Mouse (Mus musculus) cerebellum, adult 2 months (tissue): ENCODE data around the gene Ppil6. TPM values are rescaled to one million over a fixed set of nuclear protein-coding genes. Genes with fewer than 3 reads are reported as not detected.
A peak's percentile ranks its signal among the peaks of the same experiment; 100 is the strongest.
"Not testable (repeated sequence)": the region's sequence is repeated elsewhere in the genome, so short reads cannot be mapped to it uniquely, and the experiment has no call there.

Experiments used
- DNase-seq, 2 experiments: peaks; one replicate each; pipeline ENCODE4 v3.0.0; 2021
- H3K27ac ChIP-seq: fragments of 200-500 bp; 2 replicates; pipeline ENCODE4 v1.5.1; 2012; ENCODE audit warnings: low read length, control low read depth, inconsistent platforms; ENCODE audit not compliant: insufficient read depth
- H3K27me3 ChIP-seq: fragments of 200-500 bp; 2 replicates; pipeline ENCODE4 v1.6.1; 2012; ENCODE audit warnings: inconsistent platforms, mild to moderate bottlenecking, low read length, moderate library complexity; ENCODE audit not compliant: control insufficient read depth, insufficient read depth
- H3K4me1 ChIP-seq: fragments of 200-500 bp; 2 replicates; pipeline ENCODE4 v1.6.1; 2011; ENCODE audit warnings: low read length; ENCODE audit not compliant: control insufficient read depth, insufficient read depth
- H3K4me3 ChIP-seq: fragments of 200-500 bp; replicated peaks from 2 replicates; pipeline ENCODE3; 2011; ENCODE audit warnings: mild to moderate bottlenecking, low read depth, low read length, control low read depth; ENCODE audit not compliant: insufficient read depth
- CTCF ChIP-seq: fragments of 200-500 bp; IDR thresholded peaks from 2 replicates; pipeline ENCODE4 v1.5.1; 2011; ENCODE audit warnings: low read depth, mild to moderate bottlenecking, control low read depth, low read length, moderate library complexity, borderline replicate concordance; ENCODE audit not compliant: insufficient read depth
- POLR2A ChIP-seq: fragments of 200-500 bp; IDR thresholded peaks from 2 replicates; pipeline ENCODE4 v1.6.1; 2011; ENCODE audit warnings: low read length, control low read depth, borderline replicate concordance; ENCODE audit not compliant: insufficient read depth
- WGBS: fragments of 180-500 bp; shearing (Covaris S2); methylation state at CpG from one replicate; pipeline ENCODE4 v1.1.7; 2018; 5-methylcytosine and 5-hydroxymethylcytosine counted together
- polyA plus RNA-seq: library from polyadenylated mRNA; depleted of rRNA; stranded (reverse); fragments of >200 nt; gene quantifications from 2 replicates; pipeline ENCODE4 v1.2.3, GENCODE M21; 2012

Ppil6 gene
- polyA plus RNA-seq, 1 experiment = 3.5 TPM

DNA sequence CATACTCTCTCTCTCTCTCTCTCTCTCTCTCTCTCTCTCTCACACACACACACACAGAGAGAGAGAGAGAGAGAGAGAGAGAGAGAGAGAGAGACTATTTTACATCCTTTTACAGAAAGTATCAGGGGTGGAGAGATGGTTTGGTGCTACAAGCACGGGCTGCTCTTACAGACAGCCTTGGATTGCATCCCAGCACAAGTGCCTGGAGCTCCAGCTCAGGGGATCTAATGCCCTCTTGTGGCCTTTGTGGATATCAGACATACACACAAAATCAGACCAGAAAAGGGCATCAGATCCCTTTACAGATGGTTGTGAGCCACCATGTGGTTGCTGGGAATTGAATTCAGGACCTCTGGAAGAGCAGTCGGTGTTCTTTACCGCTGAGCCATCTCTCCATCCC lies 15.2 kb downstream of the Ppil6 start:
- under 1% methylated on average over 3 of the region's 3 CpGs for WGBS
- TF ChIP-seq CTCF = peak; percentile 87
- H3K27me3 ChIP-seq = not testable (repeated sequence)

DNA sequence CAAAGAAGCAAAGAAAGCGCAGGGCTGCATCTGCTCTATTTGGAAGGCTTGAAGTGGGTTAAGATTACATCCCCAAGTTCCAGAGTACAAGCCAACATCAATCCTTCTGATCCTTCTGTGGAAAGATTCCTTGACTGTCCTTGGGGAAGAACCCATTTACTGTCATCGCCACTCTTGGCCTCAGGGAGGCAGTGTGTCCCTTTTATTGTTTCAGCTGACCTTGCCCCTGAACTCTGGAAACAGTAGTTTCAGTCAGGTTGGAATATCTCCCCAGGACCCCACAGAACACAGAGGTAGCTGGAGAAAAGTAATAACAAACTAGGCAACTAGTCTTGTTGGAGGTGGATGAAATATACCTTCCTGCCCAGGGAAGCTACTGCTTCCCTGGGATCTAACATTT lies 18.9 kb downstream of the Ppil6 start:
- no peak overlapping the region for H3K4me3 ChIP-seq
- TF ChIP-seq CTCF (peak; percentile 59), POLR2A (no peak)
- H3K27ac ChIP-seq = no peak overlapping the region
- H3K4me1 ChIP-seq = no peaks in the 10 kb centered on the region
- WGBS = 45% methylated on average over 2 of the region's 2 CpGs
- DNase-seq = no peak
- H3K27me3 ChIP-seq = no peaks in the 10 kb centered on the region

More for the DNA sequence above, 15.2 kb downstream of the Ppil6 start:
- not testable (repeated sequence) for H3K27ac ChIP-seq, H3K4me3 ChIP-seq, H3K4me1 ChIP-seq
- DNase-seq = peak; percentile 70 to 86

DNA sequence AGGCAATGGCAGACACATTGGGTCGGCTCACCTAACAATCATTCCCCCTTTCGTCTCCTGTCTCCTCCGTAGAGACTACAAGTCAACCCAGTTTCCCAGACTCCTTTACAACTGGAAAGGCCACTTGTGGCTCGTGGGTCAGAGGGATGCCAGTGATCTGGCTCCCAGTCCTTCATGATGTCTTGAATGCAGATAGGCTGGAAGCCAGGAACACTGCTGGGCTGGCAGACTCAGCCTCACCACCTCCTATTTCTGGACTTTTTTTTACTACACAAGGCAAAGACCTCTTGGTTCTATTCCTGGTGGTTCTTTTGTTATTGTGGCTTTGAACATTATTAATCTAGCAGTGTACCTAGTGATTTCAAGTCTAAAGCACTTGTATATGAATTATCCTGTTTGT lies 24.1 kb downstream of the Ppil6 start:
- H3K4me3 ChIP-seq = no peak overlapping the region

DNA sequence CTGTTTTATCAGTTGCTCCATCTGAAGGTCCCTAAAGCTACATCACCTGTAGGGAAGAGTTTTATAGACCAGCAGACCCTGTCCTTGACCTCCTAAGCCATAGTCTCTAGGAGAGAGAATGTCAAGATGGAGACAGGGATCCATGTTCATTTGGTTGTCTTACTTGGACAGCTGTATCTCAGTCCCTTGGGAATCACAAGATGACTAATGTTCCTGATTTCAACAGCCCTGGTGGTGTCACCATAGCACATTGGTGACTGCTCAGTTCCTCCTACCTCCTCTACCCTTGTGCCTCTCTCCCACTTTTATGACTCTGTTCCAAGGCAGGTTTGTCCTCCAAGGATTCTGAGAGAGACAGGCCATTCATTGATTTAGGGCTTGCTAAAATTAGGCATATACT lies 24.7 kb downstream of the Ppil6 start:
- TF ChIP-seq POLR2A = no peak
- no peak for TF ChIP-seq CTCF
- no peak for DNase-seq
- no peak overlapping the region for H3K4me3 ChIP-seq
- H3K27ac ChIP-seq = no peak overlapping the region
- peaks cover 3% of the 10 kb centered on the region; the same call in 1 of the 2 replicates for H3K4me1 ChIP-seq
- no peaks in the 10 kb centered on the region for H3K27me3 ChIP-seq

More for the DNA sequence above, 24.1 kb downstream of the Ppil6 start:
- H3K27me3 ChIP-seq = no peaks in the 10 kb centered on the region
- no peak overlapping the region for H3K27ac ChIP-seq
- TF ChIP-seq POLR2A (no peak), CTCF (no peak)
- H3K4me1 ChIP-seq = peaks cover 3% of the 10 kb centered on the region; the same call in 1 of the 2 replicates
- 82% methylated on average over 4 of the region's 4 CpGs for WGBS
- no peak for DNase-seq

DNA sequence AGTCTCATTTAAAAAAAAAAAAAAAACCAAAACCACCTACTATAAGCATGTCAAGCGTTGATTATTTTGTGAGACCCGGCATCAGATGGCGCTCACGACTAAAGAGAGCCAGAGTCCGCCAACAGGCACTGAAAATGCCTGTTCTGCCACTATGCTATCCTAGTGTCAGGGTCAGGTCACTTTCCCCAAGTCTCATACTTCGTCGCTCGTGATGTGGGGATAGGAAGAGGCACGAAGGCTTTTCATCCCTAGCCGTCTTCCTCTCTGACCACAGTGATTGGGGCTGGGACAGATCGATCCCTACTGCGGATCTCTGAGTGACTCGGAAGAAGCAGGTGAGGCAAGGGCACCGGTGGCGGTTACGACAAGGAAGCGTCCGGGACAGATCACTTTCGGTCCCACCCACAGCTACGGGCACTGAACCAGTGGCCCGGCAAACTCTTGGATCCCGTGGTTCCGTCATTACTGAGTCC lies 28.3 kb downstream of the Ppil6 start:
- WGBS = under 1% methylated on average over 23 of the region's 23 CpGs
- Histone ChIP-seq H3K4me3 (peak overlapping the region; percentile 94), H3K27me3 (no peaks in the 10 kb centered on the region), H3K27ac (peak overlapping the region; percentile 100), H3K4me1 (peaks cover 3% of the 10 kb centered on the region; the same call in 1 of the 2 replicates)
- TF ChIP-seq CTCF (peak; percentile 73), POLR2A (no peak)
- DNase-seq = peak; percentile 83 to 87

DNA sequence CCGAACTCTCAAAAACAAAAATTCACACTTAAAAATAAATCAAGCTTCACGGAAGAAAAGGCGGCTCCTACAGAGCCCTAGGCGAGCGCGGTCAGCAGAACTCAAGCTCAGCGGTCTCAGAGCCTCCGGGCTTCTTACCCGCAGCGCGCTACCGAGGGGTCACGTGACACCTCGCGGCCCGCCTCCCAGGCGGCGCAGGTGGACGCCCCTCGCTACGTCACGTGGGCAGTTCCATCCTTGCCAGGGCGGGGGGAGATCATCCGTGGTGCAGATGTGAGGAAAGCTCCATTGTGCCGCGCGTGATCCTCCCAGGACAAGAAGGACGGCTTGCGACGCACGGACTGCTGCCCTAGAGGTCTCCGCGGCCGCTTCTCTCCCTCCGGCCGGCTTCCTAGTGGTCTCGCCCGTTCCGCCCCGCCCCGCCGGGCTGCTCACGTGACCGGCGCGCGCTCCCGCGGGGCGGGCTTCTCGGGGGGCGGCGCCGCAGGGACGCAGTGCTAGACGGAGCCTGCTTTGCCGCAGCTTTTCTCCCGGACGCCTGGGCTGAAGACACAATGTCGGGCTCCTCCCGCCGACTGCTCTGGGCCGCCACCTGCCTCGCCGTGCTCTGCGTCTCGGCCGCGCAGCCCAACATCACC lies 28.9 kb downstream of the Ppil6 start, which contains the start of gene Cd164:
Gene Cd164, plus strand, starts transcription at position 434 of the 638 bp plus-strand sequence.
- Histone ChIP-seq H3K4me1 (peaks cover 3% of the 10 kb centered on the region; the same call in 1 of the 2 replicates), H3K27ac (peak within 1 kb of the TSS; percentile 100), H3K27me3 (no peaks in the 10 kb centered on the region), H3K4me3 (peak within 1 kb of the TSS; percentile 94)
- WGBS = under 1% methylated on average over 69 of the region's 69 CpGs
- peak; percentile 93 to 95 for DNase-seq
- TF ChIP-seq CTCF (no peak), POLR2A (peak; percentile 84)

DNA sequence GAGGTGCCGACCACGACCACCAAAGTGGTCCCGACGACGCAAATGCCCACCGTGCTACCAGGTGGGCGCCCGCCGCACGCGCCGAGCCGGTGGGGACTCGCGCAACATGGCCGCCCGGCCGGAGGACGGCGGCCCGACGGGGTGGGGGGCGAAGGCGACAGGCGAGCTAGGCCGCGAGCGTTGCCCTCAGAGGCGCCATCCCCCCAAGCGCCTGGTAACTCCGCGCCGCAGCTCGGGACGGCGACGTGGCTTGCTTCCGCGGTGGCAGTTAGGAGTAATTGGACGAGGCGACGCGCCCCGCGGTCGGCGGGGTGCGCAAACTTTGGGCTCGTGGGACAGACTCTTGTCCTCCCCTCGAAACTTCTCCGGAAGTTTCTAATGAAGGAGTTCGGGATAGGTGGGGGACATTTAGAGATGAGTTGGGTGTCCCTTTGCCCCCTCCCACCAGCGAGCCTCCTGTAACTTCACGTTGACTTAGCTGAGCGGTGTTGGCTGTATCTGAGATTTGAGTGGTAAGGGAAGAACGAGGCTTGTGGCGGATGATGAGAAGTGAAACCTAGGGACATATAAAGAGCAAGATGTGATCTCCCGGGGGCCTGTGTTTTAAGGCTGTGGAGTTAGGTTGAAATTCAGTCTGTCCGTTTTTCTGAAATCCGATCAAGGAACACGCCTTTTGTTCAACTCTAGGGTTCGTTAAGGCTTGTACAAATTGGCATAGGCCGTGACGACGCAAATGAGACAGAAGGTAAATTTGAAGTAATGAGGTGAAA lies 29.6 kb downstream of the Ppil6 start:
- no peak for TF ChIP-seq CTCF
- no peak for TF ChIP-seq POLR2A
- WGBS = 2% methylated on average over 55 of the region's 65 CpGs
- Histone ChIP-seq H3K4me3 (peak overlapping the region; percentile 94), H3K4me1 (peaks cover 3% of the 10 kb centered on the region; the same call in 1 of the 2 replicates), H3K27ac (peak overlapping the region; percentile 100), H3K27me3 (no peaks in the 10 kb centered on the region)
- peak in 1 of 2 experiments; percentile 56 for DNase-seq

DNA sequence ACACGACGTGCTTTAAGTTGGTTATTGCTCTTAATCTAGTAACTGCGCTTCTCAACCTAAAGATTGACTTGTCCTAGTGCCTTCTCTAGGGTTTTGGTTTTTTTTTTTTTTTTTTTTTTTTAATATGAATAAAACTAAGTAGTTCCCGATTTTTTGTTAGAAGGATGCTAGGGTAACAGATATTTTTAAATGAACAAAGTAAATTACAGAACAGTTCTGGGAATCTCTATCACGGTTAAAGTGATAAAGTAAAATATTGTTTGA lies 30.1 kb downstream of the Ppil6 start:
- peak overlapping the region; percentile 94 for H3K4me3 ChIP-seq
- no peak for TF ChIP-seq POLR2A
- peaks cover 3% of the 10 kb centered on the region; the same call in 1 of the 2 replicates for H3K4me1 ChIP-seq
- H3K27me3 ChIP-seq = no peaks in the 10 kb centered on the region
- H3K27ac ChIP-seq = no peak overlapping the region
- no peak for DNase-seq
- WGBS = 8% methylated on average over 5 of the region's 5 CpGs

DNA sequence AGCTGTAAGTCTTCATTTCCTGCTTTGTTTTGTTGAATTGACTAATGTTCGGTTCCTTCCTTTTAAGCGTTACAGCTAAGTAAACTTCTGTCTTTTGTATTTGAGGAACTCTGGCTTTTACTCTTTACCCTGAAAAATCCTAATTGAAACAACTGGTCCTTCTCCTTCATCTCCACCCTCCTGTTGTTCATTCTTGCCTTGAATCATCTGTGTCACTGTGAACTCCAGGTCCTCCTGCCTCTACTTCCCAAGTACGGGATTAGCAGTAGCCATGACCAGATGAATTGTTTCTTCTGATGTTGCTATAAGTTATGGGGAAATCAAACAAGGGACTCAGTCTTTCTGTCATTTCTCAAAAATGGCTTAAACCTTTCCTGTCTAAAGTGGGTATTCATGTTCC lies 33.1 kb downstream of the Ppil6 start:
- Histone ChIP-seq H3K4me3 (no peak overlapping the region), H3K27ac (no peak overlapping the region), H3K27me3 (no peaks in the 10 kb centered on the region), H3K4me1 (no peaks in the 10 kb centered on the region)
- TF ChIP-seq POLR2A (no peak), CTCF (no peak)
- WGBS = 93% methylated on average over 3 of the region's 3 CpGs
- no peak for DNase-seq
